Mouse (Mus musculus) T-helper 17 cell (primary cell): ENCODE measurements around the gene Best2.

ENCODE experiments used
- in situ Hi-C, 2 experiments: fragments of 300-600 bp; cut with MboI, MseI; formaldehyde crosslinking; loops; 1 replicate in 1 of 2; 2 replicates in 1 of 2; pipeline ENCODE4 v1.15.1; 2025; ENCODE audit warnings: high pct_unique_total_duplicates in 2 of 2

The Best2 gene

DNA sequence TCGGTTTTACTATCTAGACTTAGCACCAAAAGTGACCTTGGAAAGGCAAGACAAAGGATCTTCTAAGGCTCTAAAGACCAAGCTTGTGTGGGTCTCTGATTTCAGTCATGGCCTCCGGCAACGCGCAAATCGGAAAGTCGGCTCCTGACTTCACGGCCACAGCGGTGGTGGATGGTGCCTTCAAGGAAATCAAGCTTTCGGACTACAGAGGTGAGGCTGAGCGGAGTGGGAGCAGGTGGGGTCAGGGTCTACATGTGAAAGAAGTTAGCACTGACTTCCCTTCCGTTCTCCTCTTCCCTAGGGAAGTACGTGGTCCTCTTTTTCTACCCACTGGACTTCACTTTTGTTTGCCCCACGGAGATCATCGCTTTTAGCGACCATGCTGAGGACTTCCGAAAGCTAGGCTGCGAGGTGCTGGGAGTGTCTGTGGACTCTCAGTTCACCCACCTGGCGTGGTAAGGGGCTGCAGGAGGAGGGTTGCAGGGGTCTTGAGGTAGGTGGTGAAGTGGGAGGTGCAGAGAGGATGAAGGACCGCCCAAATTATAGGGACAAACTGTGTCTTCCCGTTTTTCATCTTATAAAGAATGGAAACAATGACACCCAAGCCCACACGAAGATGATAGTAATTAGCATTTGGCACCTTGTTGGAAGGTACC is 44.1 kb downstream of the Best2 start:
- in situ Hi-C loops = loop anchor here in 1 of 2 experiments (5.0 to 10.0 kb wide), 2 partner anchors 37 to 1735 kb away; no protein-coding TSS in a partner anchor

DNA sequence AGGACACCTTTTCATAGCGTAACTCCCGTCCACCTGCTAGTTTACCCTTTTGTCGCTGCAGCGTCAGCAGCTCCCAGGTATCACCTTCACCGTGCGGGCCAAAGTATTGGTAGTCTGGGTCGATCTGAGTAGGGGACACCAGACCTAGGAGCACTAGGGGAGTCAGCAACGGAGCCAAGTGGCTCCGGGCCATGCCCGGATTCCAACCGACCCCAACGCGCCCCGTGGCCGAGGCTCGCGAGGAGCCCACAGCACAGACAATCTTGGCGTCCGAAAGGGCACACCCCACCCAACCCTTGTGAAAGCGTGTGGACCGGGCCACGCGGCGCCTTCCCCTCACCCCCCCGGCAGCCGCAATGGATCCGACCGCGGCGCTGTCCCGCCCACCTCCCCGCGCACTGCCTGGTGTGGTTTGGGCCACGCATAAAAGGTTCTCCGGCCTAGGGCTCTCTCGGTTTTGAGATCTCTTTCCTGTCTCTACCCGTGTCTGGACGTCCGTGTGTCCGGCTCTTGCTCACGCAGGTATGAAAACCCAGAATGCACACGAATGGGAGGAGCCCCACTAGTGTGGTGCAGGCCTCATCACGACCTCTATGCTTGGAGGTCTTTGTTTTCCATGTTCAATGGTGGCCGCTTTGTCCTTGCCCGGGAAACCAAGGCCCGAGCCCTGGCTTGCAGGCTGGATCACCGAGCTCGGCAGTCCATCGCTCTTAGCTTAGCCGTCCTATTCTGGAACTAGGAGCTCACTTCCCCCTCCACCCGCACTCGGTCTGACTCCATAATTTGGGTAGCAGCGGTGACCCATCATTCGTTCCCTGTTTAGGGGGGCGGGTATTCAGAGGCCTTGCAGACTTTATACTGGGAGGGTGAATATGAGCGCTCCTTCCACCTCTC is 44.8 kb downstream of the Best2 start, which contains the start of the genes Gm49661, Prdx2 and Rnaseh2a:
Gm49661 (minus strand) TSS at position 193 of the 894 bp plus-strand sequence.
Prdx2 (plus strand) TSS at position 347 of the 894 bp plus-strand sequence.
Rnaseh2a (minus strand) TSS at position 527 of the 894 bp plus-strand sequence.
- in situ Hi-C loops = loop anchor here in 1 of 2 experiments (5.0 to 10.0 kb wide), 2 partner anchors 38 to 1735 kb away; no protein-coding TSS in a partner anchor

DNA sequence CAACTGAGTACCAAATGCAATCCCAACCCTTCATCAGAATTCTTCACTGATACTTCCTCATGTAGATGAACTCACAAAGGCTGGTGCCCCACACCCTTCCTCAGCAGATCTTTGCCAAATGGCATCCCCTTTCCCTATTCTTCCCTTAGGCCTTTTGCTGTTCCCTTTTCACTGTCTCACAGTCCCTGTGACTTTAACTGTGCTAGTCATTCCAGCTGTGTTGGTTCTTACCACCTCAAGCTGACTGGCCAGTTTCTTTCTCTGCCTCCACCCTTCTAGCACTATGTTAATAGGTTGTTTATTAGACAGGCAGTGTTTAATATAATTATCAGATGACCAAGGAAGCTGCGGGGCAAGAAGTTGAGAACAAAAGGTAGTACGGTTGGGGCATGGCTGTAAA is 45.7 kb downstream of the Best2 start:
- in situ Hi-C loops = no loop called here

DNA sequence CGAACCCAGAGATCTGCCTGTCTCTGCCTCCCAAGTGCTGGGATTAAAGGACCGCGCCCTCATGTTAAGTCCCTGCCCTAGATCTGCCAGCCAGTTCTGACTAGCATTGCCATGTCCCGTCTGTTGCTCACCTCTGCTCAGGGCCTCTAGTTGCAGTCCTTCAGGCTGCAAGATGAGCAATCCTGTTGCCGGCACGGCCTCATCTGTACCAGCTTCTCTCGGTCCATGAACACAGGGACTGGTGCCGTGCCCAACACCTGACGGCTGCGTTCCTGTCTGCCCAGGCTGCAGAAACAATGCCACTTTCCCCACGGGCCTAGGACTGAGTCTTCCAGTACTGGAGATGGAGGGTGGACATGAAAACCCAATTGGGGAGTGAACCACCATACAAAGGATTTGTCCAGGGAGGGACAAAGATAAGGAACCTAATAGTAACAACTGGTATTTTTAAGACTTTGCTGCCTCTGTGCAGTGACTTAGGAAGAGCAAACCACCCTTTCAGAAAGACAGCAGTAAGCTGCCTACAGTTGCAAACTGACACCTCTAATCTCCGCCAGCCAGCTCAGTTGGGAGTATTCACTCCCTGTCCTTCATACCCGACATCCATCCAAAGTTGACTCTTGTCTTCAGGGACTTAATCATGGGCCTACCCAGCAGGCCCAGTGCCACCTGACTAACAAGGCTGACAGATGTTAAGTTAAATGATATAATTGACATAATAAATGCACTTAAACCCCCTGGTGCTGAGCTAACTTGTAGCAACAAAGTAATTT is 46.6 kb downstream of the Best2 start:
- in situ Hi-C loops = no loop called here

DNA sequence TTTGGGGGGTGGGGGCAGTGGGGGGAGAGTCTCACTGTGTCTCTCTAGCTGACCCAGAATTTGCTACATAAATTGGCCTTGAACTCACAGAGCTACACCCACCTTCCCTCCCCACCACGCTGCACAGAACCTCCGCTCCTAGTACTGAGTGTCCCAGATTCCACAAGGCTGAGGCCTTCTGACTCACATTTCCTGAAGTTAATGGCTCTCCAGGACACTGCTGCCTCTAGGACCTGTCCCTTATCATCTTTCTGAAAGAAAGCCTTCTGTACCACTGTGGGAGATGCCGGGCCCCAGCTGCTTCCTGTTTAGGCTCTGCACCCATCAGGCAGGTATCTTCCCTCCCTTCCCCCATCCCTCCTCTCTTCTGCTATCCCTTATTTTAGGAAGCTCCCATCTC is 47.7 kb downstream of the Best2 start:
- in situ Hi-C loops = no loop called here

DNA sequence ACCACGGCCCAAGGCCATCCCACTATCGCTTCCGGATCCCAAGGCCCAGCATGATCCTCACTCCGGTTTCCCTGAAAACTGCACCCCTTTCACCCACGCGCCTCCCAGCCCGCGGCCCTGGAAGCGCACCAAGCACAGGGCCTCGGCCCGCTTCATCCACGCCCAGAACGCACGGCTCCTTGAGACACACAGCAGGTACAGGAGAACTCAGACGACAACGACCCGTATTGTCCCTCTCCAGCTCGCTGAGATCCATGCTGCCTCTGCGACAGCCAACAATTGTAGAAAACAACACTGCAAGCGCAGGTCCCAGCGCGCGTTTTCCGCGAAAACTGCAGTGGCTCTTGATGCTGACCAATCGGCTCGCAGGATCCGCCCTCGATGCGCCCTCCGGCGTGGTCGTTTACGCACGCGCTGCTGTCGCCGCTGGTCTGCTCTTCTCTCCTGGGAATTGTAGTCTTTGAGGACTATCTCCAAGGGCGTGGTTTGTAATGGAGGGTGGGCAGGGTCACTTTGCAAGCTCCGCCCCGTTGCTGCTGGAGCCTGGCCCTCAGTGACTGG is 48.5 kb downstream of the Best2 start:
- in situ Hi-C loops = no loop called here

DNA sequence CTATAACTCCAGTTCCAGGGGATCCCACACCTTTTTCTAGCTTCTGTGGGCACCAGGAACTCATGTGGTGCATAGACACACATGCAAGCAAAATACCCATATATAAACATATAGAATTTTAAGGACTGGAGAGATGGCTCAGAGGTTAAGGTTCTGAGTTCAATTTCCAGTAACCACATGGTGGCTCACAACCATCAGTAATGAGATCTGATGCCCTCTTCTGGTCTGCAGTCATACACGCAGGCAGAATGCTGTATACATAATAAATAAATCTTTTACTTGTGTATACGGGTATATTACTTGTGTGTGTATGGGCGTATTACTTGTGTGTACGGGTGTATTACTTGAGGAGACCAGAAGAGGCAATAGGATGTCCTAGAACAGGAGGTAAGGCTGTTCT is 50.4 kb downstream of the Best2 start:
- in situ Hi-C loops = no loop called here

DNA sequence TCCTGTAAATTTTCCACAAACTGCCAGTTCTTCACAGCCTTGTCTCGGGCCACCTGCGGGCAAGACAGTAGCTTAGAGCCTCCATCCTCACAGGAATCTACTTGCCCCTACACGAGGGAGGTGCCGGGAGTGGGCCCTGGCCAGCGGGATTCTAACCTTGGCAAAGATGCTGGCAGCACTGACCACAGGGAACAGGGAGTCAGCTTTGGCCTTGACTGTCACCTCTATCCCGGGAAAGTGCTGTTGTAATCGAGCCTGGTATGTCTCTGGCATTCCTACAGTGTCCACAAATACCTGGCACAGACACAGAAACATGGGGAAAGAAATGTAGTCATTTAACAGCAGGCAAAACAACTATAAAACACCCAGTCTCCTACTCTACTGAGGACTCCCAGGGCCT is 54.5 kb downstream of the Best2 start:
- in situ Hi-C loops = loop anchor here in 1 of 2 experiments (5.0 to 10.0 kb wide), 2 partner anchors 32 to 1355 kb away; partner anchors contain the start of genes Dnajb1, Hook2 and Tecr
